Mouse (Mus musculus) gastrocnemius, postnatal 14 days (tissue): Measurements from ENCODE around the gene Mark1. TPM values are rescaled to one million over a fixed set of nuclear protein-coding genes. Genes with fewer than 3 reads are reported as not detected.

Source experiments
- DNase-seq: peaks from one replicate; pipeline ENCODE4 v3.0.0; 2021; ENCODE audit warnings: mixed read lengths
- intact Hi-C: fragments of 180-260 bp; cut with DNase I; formaldehyde crosslinking; loops from one replicate; pipeline ENCODE4 v1.15.1; 2025; ENCODE audit warnings: low total_unique reads
- long read RNA-seq, 2 experiments: library from polyadenylated mRNA; stranded (forward); transcript quantifications; one replicate each; pipeline ENCODE4 v2.0.0; 2021
- total RNA-seq, 2 experiments: library from RNA; stranded (reverse); gene quantifications; 2 replicates each; pipeline ENCODE4 v1.2.3; 2021

Mark1 gene
- total RNA-seq, result 1 to 10 TPM; 3.4 to 4.4 TPM
- long read RNA-seq, experiment 1, partial matches to known transcripts, result 1 of 3 reads
- long read RNA-seq, experiment 1, other reads (novel, unspliced or antisense), result 2 of 3 reads
- long read RNA-seq, experiment 2, full-length matches to known transcripts, result 2 of 3 reads
- long read RNA-seq, experiment 2, partial matches to known transcripts, result 0 of 3 reads
- long read RNA-seq, experiment 2, other reads (novel, unspliced or antisense), result 1 of 3 reads

DNA sequence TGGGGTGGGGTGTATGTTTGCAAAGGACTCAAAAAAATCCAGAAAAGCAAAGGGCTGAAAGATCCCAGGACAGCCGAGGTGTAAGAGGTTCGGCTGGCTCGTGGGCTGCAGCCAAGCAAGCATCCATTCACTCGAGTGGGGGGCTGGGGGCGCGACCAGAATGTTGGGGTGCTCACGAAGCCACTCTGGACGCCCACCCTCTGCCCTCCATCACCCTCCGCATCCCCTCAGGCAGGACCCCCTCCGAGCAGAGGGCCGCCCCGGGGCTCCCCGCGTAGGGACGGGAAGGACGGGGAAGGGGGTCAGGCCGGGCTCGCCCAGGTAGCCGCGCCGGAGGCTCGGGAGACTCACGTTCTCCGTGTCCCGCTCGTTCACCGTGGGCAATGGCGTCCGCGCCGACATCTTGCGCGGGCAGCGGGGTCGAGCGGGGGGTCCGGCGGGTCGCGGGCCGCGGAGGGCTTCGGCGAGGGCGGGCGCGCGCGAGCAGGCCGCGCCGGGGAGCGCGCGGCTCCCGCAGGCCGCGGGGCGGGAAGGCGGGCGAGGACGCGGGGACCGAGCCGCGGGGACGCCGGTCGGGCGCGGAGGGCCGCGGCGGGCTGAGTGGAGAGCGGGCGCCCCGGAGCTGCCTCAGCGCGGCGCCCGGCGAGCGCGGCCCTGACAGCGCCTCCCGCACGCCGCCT is at the start of gene Mark1:
Mark1 (minus strand) TSS at position 500 of the 680 bp plus-strand sequence.
- DNase-seq, result peak; percentile 9
- intact Hi-C loops, result no loop called here

DNA sequence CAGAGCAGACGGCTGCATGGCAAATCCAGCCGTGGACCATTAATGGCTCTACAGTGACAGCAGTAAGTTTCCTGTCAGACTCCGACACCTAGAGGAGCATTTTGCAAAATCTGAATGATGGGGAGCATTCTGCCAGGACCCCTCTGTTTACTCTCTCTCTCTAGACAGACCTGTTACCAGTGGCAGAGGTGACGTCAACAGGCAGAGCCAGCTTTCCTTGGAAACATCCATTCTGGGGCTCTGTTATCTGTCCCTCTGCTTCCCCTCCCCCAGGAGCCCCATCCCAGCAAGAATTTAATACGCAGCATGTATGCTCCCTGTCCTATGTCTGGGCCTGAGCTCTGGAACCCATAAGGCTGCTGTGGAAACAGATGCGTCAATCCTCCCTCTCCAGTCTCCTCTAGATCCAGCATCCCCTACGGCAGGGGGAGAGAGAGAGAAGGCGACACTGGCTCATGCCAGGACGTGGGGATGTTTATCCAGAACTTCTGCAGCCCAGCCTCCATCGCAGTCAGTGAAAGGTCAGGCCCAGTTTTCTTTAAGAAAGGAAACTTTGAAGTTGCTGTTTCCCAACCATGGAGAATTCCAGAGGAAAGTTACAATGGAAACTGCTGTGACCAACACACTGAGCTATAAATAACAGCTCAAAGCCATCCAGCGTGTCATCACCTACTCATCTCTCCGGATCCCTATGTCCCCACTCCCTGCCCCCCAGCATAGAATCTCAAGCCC is 48.3 kb upstream of the Mark1 start:
- intact Hi-C loops, result no loop called here
- DNase-seq, result no peak

DNA sequence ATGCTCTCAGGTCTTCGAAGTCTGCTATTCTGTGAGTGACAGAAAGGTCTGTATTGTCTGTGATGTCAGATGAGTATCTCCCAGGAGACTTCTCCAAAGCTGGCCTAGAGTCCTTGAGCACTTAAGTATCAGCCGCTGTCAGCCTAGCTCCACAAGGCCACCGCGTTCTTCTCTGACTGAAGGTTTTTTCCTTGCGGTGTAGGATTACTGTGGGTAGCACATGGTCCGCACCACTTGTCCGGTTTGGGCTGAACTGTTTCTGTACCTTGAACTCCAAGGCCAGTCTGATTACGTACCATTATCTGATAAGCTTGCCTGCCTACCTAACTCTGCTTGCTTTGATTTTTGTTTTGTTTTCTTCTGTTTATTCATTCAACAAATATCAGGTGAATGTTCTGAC is 47.1 kb upstream of the Mark1 start:
- intact Hi-C loops, result no loop called here
- no peak for DNase-seq

DNA sequence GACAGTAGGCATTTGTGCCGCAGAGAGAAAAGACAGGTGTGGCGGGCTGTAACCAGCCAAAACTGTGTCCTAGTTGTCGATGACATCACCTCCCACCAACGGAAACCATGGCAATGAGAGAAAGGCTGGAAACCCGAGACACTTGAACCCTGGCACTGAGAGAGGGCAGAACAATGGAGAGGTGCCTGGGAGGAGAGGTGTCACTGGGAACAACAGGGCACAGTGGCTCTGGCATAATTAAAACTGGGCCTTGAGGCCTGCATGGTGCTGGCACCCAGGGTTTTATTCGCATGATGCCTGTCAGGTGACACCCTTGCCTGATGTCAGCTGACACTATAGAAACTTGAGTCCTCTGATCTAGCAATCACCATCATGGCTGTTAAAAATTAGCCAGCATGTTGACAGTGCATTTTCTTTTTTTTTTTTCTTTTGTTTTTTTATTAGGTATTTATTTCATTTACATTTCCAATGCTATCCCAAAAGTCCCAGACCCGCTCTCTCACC is 38.9 kb upstream of the Mark1 start:
- DNase-seq, result no peak
- intact Hi-C loops, result no loop called here

DNA sequence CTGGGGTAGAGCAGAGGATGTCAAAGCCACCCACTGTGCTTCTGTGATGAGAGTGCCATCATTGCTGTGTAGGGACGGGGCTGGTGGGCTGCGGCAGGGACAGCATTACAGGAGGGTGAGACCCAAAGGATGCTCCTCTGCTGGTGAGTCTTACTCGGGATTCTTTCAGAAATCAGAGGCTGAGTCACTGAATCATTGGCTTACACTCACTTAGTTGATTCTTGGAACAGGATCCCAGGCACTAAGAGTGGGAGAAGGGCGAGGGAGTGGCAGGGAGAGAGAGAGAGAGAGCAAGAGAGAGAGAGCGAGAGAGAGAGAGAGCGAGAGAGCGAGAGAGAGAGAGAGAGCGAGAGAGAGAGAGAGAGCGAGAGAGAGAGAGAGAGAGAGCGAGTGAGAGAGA is 31.2 kb upstream of the Mark1 start:
- intact Hi-C loops, result no loop called here
- DNase-seq, result no peak

DNA sequence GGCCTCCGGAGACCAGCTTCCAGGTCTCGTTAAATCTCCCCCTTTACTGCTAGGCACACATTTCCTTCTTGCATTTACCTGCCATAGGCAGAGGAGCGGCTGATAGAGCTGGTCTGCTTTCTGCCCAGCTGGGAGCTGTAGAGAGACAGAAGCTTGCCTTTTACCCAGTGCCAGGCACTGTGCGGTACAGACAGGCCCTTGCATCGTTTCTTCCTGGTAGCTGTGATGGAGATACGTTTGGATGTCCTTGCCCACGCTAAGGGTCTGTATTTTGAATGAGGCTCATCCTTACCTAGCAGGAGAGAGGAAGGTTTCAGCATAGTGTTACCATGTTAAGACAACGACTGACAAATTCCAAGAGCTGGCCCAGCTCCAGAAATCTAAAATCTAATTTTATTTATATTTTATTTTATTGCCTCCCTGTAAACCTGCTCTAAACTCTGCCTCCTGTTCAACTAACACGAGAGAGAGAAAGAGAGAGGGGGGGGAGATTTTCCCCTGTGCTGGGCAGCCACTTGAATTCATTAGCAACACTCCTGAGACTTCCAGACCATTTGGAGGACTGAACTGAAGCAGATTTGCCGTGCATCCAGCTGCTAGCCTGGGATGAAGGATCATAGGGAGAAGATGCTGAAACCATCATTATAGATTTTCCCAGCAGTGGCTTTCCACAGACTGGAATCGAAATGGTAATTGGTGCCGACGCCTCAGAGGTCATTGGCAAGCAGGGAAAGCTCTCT is 21.2 kb upstream of the Mark1 start:
- no peak for DNase-seq
- intact Hi-C loops, result no loop called here

DNA sequence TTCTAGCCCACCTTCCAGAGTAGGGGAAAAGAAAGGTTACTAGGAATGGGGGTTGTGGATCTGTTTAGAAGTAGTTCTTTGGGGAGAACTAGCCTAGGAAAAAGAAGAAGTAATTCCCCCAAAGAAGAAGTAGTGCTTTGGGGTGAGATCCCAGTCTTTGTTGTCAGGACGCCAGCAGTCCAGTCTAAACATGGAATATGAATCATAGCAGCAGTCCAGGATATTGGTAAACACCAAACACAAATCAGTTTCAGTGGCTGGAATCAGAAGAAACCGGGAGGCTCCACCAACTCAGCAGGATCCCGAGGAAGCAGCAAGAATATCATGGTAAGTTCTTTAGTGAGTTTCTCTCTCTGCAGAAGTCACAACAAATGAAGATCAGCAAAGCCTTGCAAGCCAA is 13.2 kb upstream of the Mark1 start:
- intact Hi-C loops, result no loop called here
- DNase-seq, result no peak

DNA sequence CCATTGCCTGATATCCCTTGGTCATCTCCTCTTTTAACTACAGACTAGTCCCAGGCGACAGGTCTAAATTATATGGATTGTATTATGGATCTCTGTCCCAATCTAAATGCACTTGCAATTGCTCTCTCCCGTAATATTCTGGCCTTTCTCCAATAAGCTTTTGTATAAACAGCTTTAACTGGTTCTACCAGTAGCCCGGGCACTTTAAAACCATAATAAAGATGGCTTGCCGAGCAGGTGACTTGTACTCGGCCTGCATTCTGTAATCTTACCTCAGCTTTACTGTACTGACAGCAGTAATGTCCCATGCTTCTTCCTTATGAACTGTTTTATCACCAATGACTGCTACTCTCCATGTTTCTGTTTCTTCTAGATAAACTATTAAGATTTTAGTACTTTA is 7.7 kb upstream of the Mark1 start:
- no peak for DNase-seq
- intact Hi-C loops, result no loop called here

DNA sequence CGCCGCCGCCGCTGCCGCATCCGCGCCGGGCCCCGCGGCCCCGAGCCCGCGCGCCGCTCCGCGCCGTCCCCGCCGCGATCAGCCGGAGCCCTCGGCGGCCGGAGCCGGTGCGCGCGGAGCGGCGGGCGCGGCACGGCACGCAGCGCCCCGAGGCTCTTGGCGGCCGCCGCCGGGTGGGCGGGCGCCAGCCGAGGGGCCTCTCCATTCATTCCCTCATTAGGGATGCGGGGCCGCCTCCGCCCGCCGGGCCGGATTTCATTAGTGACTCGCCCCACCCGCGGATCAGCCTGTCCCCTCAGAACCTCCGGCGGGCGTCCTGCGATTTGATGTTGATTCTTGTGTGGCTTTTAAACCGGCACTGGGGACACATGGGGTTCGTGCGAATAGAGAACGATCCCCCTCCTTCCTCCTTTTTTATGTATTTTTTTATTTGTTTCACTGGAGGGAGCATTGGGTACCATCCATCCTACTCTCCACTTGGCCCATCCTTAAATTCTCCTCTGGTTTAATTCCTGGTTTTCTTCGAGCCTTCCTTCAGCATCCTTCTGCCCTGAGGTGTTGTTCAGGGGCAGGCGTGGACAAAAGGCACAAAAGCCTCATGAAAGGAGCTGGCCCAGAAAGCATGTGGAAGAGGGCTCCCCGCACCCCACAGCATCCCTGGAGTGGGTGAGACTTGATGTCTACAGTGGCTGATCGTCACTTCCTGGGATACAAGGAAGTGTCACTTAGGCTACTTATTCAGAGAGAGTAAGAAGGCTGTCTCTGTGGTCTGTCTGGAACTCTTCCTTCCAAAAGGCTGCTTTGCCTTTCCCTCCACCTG is 620 bp upstream of the Mark1 start:
- DNase-seq, result peak; percentile 52
- intact Hi-C loops, result no loop called here

DNA sequence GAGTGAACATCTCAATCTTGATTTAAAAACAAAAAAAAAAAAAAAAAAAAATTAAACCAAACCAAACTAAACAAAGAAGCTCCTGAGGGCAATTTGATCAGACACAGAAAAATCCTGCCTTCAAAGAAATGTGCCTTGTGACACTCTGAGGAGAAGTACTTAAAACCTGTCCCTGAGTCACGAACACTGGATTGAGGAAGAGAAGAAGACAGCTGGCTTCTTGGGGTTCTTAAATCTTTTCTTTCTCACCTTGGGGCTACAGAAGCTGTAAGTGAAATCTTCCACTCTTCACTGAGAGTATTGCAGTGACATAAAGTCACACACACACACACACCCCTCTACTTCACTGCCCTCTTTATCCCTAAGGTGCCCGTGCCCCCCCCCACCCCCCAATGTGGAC is 739 bp downstream of the Mark1 start:
- no peak for DNase-seq
- intact Hi-C loops, result no loop called here

DNA sequence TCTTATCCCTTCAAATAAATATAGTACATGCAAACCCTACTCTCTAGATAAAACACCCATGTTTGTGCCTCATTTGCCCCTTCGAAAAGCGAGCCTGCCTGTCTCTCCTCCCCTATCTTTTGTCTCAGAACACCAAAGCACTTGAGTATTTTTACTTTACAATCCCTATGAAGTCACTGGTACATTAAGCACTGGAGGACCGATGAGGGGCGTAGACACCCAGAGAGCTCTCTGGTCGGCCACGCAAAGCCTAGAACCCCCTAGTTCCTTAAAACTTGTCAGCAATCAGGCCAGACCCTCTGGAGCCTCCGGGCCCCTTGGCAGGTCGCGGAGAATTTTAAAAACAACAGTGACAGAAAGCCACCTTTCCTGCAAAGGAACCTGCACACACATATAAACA is 1.2 kb downstream of the Mark1 start:
- intact Hi-C loops, result no loop called here
- DNase-seq, result no peak

DNA sequence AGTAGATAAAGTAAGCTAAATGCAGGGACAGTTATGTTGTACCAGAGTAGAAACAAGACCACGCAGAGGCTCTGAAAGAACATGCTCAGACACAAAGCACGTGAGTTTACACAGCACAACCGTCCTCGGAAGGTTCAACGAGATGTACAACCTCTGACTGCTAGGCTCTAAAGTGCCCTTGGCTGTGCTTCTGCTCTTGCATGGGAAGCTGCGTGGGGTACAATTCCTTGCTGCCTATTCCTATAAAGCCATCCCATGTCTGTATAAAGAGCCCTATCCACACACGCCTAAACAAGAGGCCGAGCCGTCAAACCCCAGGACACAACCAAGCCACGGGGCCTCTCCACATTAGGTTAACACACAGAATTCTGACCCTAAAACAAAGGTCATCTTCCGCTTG is 1.9 kb downstream of the Mark1 start:
- DNase-seq, result no peak
- intact Hi-C loops, result no loop called here

DNA sequence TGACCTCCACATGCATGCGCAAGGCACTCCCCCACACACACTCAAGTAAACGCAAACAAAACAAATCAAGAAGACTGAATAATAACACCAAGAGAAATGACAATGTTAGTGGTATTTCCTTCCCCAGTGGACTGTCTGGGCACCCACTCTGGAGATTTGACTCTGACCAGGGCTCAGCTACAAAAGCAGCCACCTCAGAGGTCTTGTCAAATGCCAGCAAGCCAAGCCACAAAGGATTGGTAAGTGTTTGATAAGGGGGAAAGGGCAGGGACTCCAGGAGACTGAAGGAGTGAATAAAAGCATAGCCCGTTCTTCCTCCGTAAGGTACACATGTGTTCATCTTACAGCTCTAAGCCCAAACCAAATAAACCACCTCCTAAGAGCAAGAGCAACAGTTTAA is 4.0 kb downstream of the Mark1 start:
- intact Hi-C loops, result no loop called here
- DNase-seq, result no peak

DNA sequence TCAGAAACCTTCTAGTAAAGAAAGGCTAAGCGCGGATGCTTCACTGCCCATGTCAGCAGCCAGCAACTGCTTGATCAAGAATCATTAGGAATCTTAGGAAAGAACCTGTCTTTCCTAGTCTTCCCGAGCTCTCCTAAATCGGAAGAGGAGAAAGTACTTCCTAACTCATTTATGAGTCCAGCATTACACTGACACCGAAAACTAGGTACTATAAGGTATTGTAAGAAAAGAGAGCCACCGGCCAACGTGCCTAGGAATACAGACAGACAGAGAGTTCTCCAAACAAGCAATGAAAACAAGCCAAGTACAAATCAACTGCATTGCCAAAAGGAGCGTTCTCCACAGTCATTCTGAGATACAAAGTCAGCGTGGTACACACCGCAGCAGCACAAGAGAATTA is 8.2 kb downstream of the Mark1 start:
- no peak for DNase-seq
- intact Hi-C loops, result no loop called here

DNA sequence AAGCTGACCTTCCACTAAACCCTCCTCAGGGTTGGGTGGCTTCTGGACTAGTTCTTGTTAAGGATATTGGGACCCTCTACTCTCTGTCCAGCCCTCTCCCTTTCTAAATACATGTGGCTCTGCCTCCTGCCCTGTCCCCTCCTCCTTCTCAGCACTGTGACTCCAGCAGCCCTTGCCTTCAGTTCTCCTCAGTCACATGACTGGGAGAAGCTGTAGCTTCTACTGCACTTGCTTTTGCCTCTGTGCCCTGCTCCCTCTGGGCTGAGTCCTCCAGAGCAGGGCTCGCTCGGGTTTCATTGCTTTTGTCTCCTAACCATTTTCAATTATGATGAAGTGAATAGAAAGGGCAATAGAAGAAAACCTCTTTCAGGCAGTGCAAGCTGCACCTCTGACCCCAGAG is 12.6 kb downstream of the Mark1 start:
- no peak for DNase-seq
- intact Hi-C loops, result no loop called here

DNA sequence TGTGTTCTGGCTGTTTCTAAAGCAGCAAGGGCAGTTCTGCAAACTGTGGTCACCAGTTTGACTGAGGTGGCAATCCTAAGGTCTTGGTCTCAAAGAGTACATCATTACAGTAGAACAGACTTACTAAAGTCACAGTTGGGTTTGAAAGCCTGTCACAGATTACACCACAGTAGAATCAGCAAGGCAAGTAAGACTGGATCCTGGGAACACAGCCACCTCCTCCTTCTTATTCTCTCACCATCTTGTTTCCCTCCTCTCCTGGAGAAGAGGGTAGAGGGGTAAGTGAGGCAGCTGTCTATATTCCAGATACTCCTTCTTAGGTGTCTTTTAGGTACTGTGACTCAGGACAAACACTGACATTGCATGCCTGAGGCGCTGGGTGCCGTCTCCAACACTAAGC is 14.6 kb downstream of the Mark1 start:
- intact Hi-C loops, result no loop called here
- no peak for DNase-seq

DNA sequence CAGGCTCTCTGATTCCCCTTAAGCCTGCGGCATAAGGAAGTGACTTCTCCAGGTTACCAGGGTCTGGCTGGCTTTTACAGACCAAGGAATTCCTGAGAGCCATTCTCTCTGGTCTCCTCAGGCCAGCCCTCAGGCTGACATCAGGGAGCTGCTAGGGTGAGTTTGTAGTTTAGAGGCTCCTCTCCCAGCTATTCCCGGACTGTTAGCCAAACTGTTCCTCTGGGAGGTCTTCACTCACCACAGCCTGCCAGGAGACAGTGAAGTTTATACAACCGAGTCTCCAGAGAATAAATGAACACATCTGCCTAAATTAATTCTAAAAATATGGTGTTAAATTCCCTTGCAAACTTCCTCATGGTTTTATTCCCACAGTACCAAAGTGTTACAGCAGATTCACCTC is 15.6 kb downstream of the Mark1 start:
- no peak for DNase-seq
- intact Hi-C loops, result no loop called here

DNA sequence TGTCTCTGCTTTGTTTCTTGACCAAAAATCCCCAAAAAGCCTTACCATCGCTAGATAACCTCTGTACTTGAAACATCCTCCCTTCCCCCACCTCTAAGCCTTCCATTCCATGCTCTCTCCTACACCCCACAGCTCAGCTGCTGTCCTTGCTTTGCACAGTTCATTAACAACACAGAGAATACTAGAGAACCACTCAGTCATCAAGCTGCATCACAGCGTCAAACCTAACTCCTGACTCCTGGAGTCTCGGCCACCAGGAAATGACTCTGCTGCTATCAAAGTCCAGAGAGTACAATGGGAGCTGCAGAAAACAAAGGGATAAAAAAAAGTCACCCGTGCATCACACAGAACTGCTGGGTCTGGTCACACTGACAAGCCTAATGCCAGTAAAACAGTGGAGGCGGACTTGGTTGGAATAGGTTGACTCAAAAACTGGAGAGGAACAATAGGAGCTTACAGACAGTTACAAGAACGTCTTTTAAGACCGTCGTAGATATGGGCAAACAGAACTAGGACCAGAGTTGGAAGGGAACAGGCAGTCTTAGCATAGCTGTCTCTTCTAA is 27.1 kb downstream of the Mark1 start:
- no peak for DNase-seq
- intact Hi-C loops, result no loop called here

DNA sequence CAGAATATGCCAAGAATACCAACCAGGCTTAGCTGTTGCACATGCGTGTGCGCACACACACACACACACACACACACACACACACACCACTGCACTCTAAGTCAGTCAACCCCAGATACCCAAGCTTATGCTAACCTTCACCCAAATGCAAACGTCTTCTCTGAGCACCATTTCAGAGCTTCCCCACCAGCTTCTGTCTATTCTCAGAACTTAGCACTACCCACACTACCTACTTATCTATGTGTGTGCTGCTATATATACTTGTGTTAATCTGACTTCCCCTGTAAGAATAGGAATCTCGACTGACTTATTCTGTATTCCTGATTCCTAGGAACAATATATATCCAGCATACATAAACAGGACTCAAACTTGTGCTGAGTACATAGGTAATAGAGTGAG is 30.0 kb downstream of the Mark1 start:
- no peak for DNase-seq
- intact Hi-C loops, result loop anchor here (5.0 kb wide), 1 partner anchor 218 kb away; no protein-coding TSS in a partner anchor
